7 mouse cellular contexts compared by ENCODE assay signal in genomic region chrX:133064116-133064515, GRCm38 (mm10).
A peak's percentile ranks its signal among the peaks of the same experiment; 100 is the strongest.
DNase-seq lines count a peak whose midpoint lies in the region; ATAC-seq and TF ChIP-seq lines count a peak whose summit lies in the region.
"Not testable (repeated sequence)": the region's sequence is repeated elsewhere in the genome, so short reads cannot be mapped to it uniquely, and the experiment has no call there.

No protein-coding gene starts in this region.

- DNase-seq in 416B (ENCODE audit: low read depth) = peak; percentile 0
- DNase-seq in Patski (ENCODE audit: low read depth, low spot score); gastrocnemius, adult 2 months: not testable (repeated sequence)
- DNase-seq in adrenal gland, postnatal 14 days = peak; percentile 17
- DNase-seq in kidney, postnatal 14 days = peak; percentile 0
- DNase-seq in lung, postnatal 14 days = peak; percentile 0
- peak; percentile 42 for DNase-seq in testis, postnatal 10 days (ENCODE audit: low spot score)

- POLR2A ChIA-PET in Patski (lab: Charles Lee) = not testable (repeated sequence)

- intact Hi-C loops in gastrocnemius, adult 2 months (cut with DNase I) = not testable (repeated sequence)

- H3K27me3 ChIP-seq in Patski = not testable (repeated sequence)

- not testable (repeated sequence) for ATAC-seq in Patski

- CTCF ChIA-PET in Patski (lab: Charles Lee) = not testable (repeated sequence)

- in situ Hi-C loops in Patski (cut with MboI; ENCODE audit: low pct_unique_long_range_greater_than_20kb) = not testable (repeated sequence)

- H3K27ac ChIP-seq in gastrocnemius, adult 2 months = not testable (repeated sequence)

- not testable (repeated sequence) for H3K4me3 ChIP-seq in gastrocnemius, adult 2 months

- TF ChIP-seq CTCF in Patski (IDR thresholded peaks at IDR 0.05) = peak; percentile 27
- 0 out of 2 replicates have a peak, but pooled peaks have one; percentile 11 for TF ChIP-seq CTCF in gastrocnemius, adult 2 months (IDR thresholded peaks at IDR 0.05)
